Mouse (Mus musculus) cerebellum, adult 8-10 months (tissue): ENCODE measurements at regions not wholly inside any gene's neighbourhood (a gene's known extent, or its start where the extent isn't known, plus 50 kb on each side); places are given as distances from the start of the nearest gene placed in this dataset.
"Not testable (repeated sequence)": the region's sequence is repeated elsewhere in the genome, so short reads cannot be mapped to it uniquely, and the experiment has no call there.

Experiments used
- DNase-seq: peaks from one replicate; pipeline ENCODE4 v3.0.0; 2022

- no peak for DNase-seq
Measured at GRCm38 (mm10) chr6:62573611-62574010, 682.1 kb upstream of the Grid2 start.

- DNase-seq: peak; percentile 16
Measured at GRCm38 (mm10) chr6:62576200-62576599, 679.5 kb upstream of the Grid2 start.

- no peak for DNase-seq
Measured at GRCm38 (mm10) chr6:62620543-62620942, 635.1 kb upstream of the Grid2 start.

GRCm38 (mm10) chr6:62668123-62668522, 587.6 kb upstream of the Grid2 start:
- not testable (repeated sequence) for DNase-seq

- no peak for DNase-seq
Measured at GRCm38 (mm10) chr6:62718389-62718788, 537.3 kb upstream of the Grid2 start.

GRCm38 (mm10) chr6:62719541-62720155, 536.0 kb upstream of the Grid2 start:
- DNase-seq: no peak
